Mouse (Mus musculus): Measurements from ENCODE around the gene Nsrp1. TPM values are rescaled to one million over a fixed set of nuclear protein-coding genes. Genes with fewer than 3 reads are reported as not detected.

Nsrp1 gene
- polyA plus RNA-seq, 1 experiment, result 7.0 TPM

- TF ChIP-seq GATA1 (IDR thresholded peaks at IDR 0.05; ENCODE audit: borderline replicate concordance, low read length) (no peak), FLI1 (IDR thresholded peaks at IDR 0.05; ENCODE audit: low read length) (no peak)
- Histone ChIP-seq H3K27me3 (replicated peaks) (no peaks in the 10 kb centered on the region), H3K4me1 (peaks cover 43% of the 10 kb centered on the region), H3K4me3 (replicated peaks) (no peak overlapping the region), H3K9me3 (no peaks in the 10 kb centered on the region), H3K36me3 (replicated peaks; ENCODE audit: low read length) (peaks cover 81% of the 10 kb centered on the region)
These were observed 9.4 kb downstream of the Nsrp1 start for GRCm38 (mm10) chr11:77068825-77069224.

- H3K27me3 ChIP-seq (replicated peaks), result no peaks in the 10 kb centered on the region
- no peak for TF ChIP-seq FLI1 (IDR thresholded peaks at IDR 0.05; ENCODE audit: low read length)
- no peak for TF ChIP-seq GATA1 (IDR thresholded peaks at IDR 0.05; ENCODE audit: borderline replicate concordance, low read length)
- H3K36me3 ChIP-seq (replicated peaks; ENCODE audit: low read length), result peaks cover 68% of the 10 kb centered on the region
These were observed 14.8 kb downstream of the Nsrp1 start for GRCm38 (mm10) chr11:77063406-77063805.

GRCm38 (mm10) chr11:77061951-77062350 lies 16.3 kb downstream of the Nsrp1 start:
- H3K27me3 ChIP-seq (replicated peaks), result no peaks in the 10 kb centered on the region
- peaks cover 31% of the 10 kb centered on the region for H3K4me1 ChIP-seq
- H3K4me3 ChIP-seq (replicated peaks), result no peak overlapping the region
- H3K36me3 ChIP-seq (replicated peaks; ENCODE audit: low read length), result peaks cover 60% of the 10 kb centered on the region
- H3K9me3 ChIP-seq, result no peaks in the 10 kb centered on the region
- no peak for TF ChIP-seq GATA1 (IDR thresholded peaks at IDR 0.05; ENCODE audit: borderline replicate concordance, low read length)
- no peak for TF ChIP-seq FLI1 (IDR thresholded peaks at IDR 0.05; ENCODE audit: low read length)

More at GRCm38 (mm10) chr11:77063406-77063805, 14.8 kb downstream of the Nsrp1 start:
- Histone ChIP-seq H3K4me1 (peaks cover 31% of the 10 kb centered on the region), H3K4me3 (replicated peaks) (no peak overlapping the region), H3K9me3 (no peaks in the 10 kb centered on the region)

GRCm38 (mm10) chr11:77042816-77043215 lies 35.4 kb downstream of the Nsrp1 start:
- Histone ChIP-seq H3K9me3 (no peaks in the 10 kb centered on the region), H3K36me3 (replicated peaks; ENCODE audit: low read length) (peaks cover 36% of the 10 kb centered on the region), H3K27me3 (replicated peaks) (no peaks in the 10 kb centered on the region), H3K4me1 (peaks cover 28% of the 10 kb centered on the region), H3K4me3 (replicated peaks) (no peak overlapping the region)
- TF ChIP-seq FLI1 (IDR thresholded peaks at IDR 0.05; ENCODE audit: low read length), result no peak
- TF ChIP-seq GATA1 (IDR thresholded peaks at IDR 0.05; ENCODE audit: borderline replicate concordance, low read length), result no peak

- Histone ChIP-seq H3K9me3 (no peaks in the 10 kb centered on the region), H3K4me3 (replicated peaks) (no peak overlapping the region), H3K4me1 (peaks cover 29% of the 10 kb centered on the region), H3K27me3 (replicated peaks) (no peaks in the 10 kb centered on the region), H3K36me3 (replicated peaks; ENCODE audit: low read length) (peaks cover 27% of the 10 kb centered on the region)
- TF ChIP-seq GATA1 (IDR thresholded peaks at IDR 0.05; ENCODE audit: borderline replicate concordance, low read length) (no peak), FLI1 (IDR thresholded peaks at IDR 0.05; ENCODE audit: low read length) (no peak)
These were observed 36.3 kb downstream of the Nsrp1 start for GRCm38 (mm10) chr11:77041891-77042290.

- peak overlapping the region; percentile 10 for H3K4me3 ChIP-seq (replicated peaks)
- peaks cover 77% of the 10 kb centered on the region for H3K36me3 ChIP-seq (replicated peaks; ENCODE audit: low read length)
- no peak for TF ChIP-seq GATA1 (IDR thresholded peaks at IDR 0.05; ENCODE audit: borderline replicate concordance, low read length)
- no peak for TF ChIP-seq FLI1 (IDR thresholded peaks at IDR 0.05; ENCODE audit: low read length)
- no peaks in the 10 kb centered on the region for H3K27me3 ChIP-seq (replicated peaks)
- H3K9me3 ChIP-seq, result no peaks in the 10 kb centered on the region
- H3K4me1 ChIP-seq, result peaks cover 59% of the 10 kb centered on the region
These were observed 46.9 kb downstream of the Nsrp1 start for GRCm38 (mm10) chr11:77031151-77031934.

GRCm38 (mm10) chr11:77028157-77028556 lies 50.1 kb downstream of the Nsrp1 start:
- peaks cover 62% of the 10 kb centered on the region for H3K4me1 ChIP-seq
- no peak overlapping the region for H3K4me3 ChIP-seq (replicated peaks)
- no peak for TF ChIP-seq FLI1 (IDR thresholded peaks at IDR 0.05; ENCODE audit: low read length)
- no peak for TF ChIP-seq GATA1 (IDR thresholded peaks at IDR 0.05; ENCODE audit: borderline replicate concordance, low read length)
- no peaks in the 10 kb centered on the region for H3K27me3 ChIP-seq (replicated peaks)
- H3K36me3 ChIP-seq (replicated peaks; ENCODE audit: low read length), result peaks cover 97% of the 10 kb centered on the region
- no peaks in the 10 kb centered on the region for H3K9me3 ChIP-seq

GRCm38 (mm10) chr11:77026559-77026958 lies 51.7 kb downstream of the Nsrp1 start:
- TF ChIP-seq GATA1 (IDR thresholded peaks at IDR 0.05; ENCODE audit: borderline replicate concordance, low read length) (no peak), FLI1 (IDR thresholded peaks at IDR 0.05; ENCODE audit: low read length) (no peak)
- Histone ChIP-seq H3K4me3 (replicated peaks) (no peak overlapping the region), H3K27me3 (replicated peaks) (no peaks in the 10 kb centered on the region), H3K4me1 (peaks cover 48% of the 10 kb centered on the region), H3K36me3 (replicated peaks; ENCODE audit: low read length) (peaks cover 97% of the 10 kb centered on the region), H3K9me3 (no peaks in the 10 kb centered on the region)

GRCm38 (mm10) chr11:77021749-77022396 lies 56.4 kb downstream of the Nsrp1 start:
- TF ChIP-seq FLI1 (IDR thresholded peaks at IDR 0.05; ENCODE audit: low read length) (no peak), GATA1 (IDR thresholded peaks at IDR 0.05; ENCODE audit: borderline replicate concordance, low read length) (no peak)
- H3K4me1 ChIP-seq, result peaks cover 41% of the 10 kb centered on the region
- peaks cover 17% of the 10 kb centered on the region for H3K27me3 ChIP-seq (replicated peaks)
- peaks cover 98% of the 10 kb centered on the region for H3K36me3 ChIP-seq (replicated peaks; ENCODE audit: low read length)
- H3K9me3 ChIP-seq, result no peaks in the 10 kb centered on the region
- H3K4me3 ChIP-seq (replicated peaks), result no peak overlapping the region

- H3K36me3 ChIP-seq (replicated peaks; ENCODE audit: low read length), result peaks cover 98% of the 10 kb centered on the region
- peaks cover 21% of the 10 kb centered on the region for H3K27me3 ChIP-seq (replicated peaks)
- peaks cover 38% of the 10 kb centered on the region for H3K4me1 ChIP-seq
- H3K4me3 ChIP-seq (replicated peaks), result no peak overlapping the region
- no peaks in the 10 kb centered on the region for H3K9me3 ChIP-seq
- TF ChIP-seq GATA1 (IDR thresholded peaks at IDR 0.05; ENCODE audit: borderline replicate concordance, low read length) (no peak), FLI1 (IDR thresholded peaks at IDR 0.05; ENCODE audit: low read length) (no peak)
These were observed 58.7 kb downstream of the Nsrp1 start for GRCm38 (mm10) chr11:77019539-77019938.
